10 mouse cellular contexts compared by ENCODE assay signal in the genomic region with DNA sequence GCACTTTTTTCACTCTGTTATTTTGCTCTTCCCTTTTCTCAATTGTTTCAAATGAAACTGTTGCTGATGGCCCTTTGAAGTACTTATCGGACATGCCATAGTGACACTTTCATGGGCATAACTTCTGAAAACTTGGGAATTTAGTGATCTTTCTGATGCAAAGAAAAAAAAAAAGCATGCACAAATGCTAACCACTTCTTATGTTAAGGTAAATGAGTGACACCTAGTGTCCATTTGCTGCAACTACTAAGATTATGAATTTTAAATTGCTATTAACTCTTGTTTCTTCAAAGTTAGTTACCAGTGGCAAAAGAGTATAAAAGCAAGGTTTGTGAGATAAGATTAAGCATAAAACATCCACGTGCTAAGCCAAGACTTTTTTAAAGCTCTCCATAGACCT. TPM values are rescaled to one million over a fixed set of nuclear protein-coding genes. Genes with fewer than 3 reads are reported as not detected.
DNase-seq lines count a peak whose midpoint lies in the region; ATAC-seq and TF ChIP-seq lines count a peak whose summit lies in the region.
"Had no signal": no experiment of that assay in that cellular context is flagged by ENCODE, and none has a peak within 500 bp of the region (broad histone marks: within the 10 kb centered on the region; RNA-seq: fewer than 3 reads in every experiment).

No protein-coding gene starts in this region.

- TF ChIP-seq CTCF in E14TG2a.4 (conservative IDR thresholded peaks at IDR 0.05; ENCODE audit: low read length) = peak; percentile 46

- no peaks in the 10 kb centered on the region for H3K27me3 ChIP-seq in E14TG2a.4 (ENCODE audit: insufficient read depth, low read length)
- H3K27me3 ChIP-seq: forebrain, embryonic 13.5 days; limb, embryonic 15.5 days; neural tube, embryonic 13.5 days had no signal

- no peak for ATAC-seq in erythroid progenitor cell, adult 5-6 weeks (replicated peaks; ENCODE audit: low FRiP score, poor library complexity, severe bottlenecking)
- ATAC-seq: forebrain, embryonic 13.5 days had no signal

- no peaks in the 10 kb centered on the region for H3K4me1 ChIP-seq in E14TG2a.4 (replicated peaks; ENCODE audit: low read depth, low read length)
- H3K4me1 ChIP-seq: forebrain, embryonic 13.5 days; limb, embryonic 15.5 days; neural tube, embryonic 13.5 days had no signal

- no peak overlapping the region for H3K4me3 ChIP-seq in E14TG2a.4 (replicated peaks; ENCODE audit: low read length)
- H3K4me3 ChIP-seq: forebrain, embryonic 13.5 days; limb, embryonic 15.5 days; neural tube, embryonic 13.5 days had no signal

- peak; percentile 26 for DNase-seq in layer of hippocampus, adult 9-10 months (ENCODE audit: low spot score)
- DNase-seq in layer of hippocampus, adult 8-10 months (ENCODE audit: low spot score in 2 of 2) = no peak
- peak; percentile 68 for DNase-seq in NIH3T3 (ENCODE audit: low read depth)
- DNase-seq in hindlimb bud, embryonic 11.5 days (ENCODE audit: extremely low spot score, low read depth, low spot score) = peak; percentile 16
- DNase-seq in kidney, postnatal 10 days = no peak

- no peaks in the 10 kb centered on the region for H3K36me3 ChIP-seq in E14TG2a.4 (ENCODE audit: insufficient read depth, low read length)
- H3K36me3 ChIP-seq: limb, embryonic 15.5 days; neural tube, embryonic 13.5 days had no signal

- no peaks in the 10 kb centered on the region for H3K9me3 ChIP-seq in E14TG2a.4 (ENCODE audit: low read length)
- H3K9me3 ChIP-seq: forebrain, embryonic 13.5 days; limb, embryonic 15.5 days; neural tube, embryonic 13.5 days had no signal

RNA-seq across cellular contexts. Expression of a gene that starts 24.4 kb away (rescaled TPM):
- total RNA-seq in layer of hippocampus, adult 8-10 months (2022) = not detected
- total RNA-seq in erythroid progenitor cell, adult 5-6 weeks (2015; ENCODE audit: low replicate concordance) = not detected in 2 replicates
- total RNA-seq in erythroid progenitor cell, adult 5-6 weeks (2017; ENCODE audit: low replicate concordance) = not detected in 2 replicates

RNA-seq across cellular contexts. Expression of a gene that starts 35.4 kb away (rescaled TPM):
- total RNA-seq in layer of hippocampus, adult 8-10 months (2022) = 10 to 100 TPM; 61.3 to 99.4 (median 76.7) TPM
- 0.42 and 4.3 TPM in 2 replicates for total RNA-seq in erythroid progenitor cell, adult 5-6 weeks (2015; ENCODE audit: low replicate concordance)
- total RNA-seq in erythroid progenitor cell, adult 5-6 weeks (2017; ENCODE audit: low replicate concordance) = not detected in 2 replicates

RNA-seq across cellular contexts. Expression of a gene that starts 42.4 kb away (rescaled TPM):
- total RNA-seq in layer of hippocampus, adult 8-10 months (2022) = not detected
- total RNA-seq in erythroid progenitor cell, adult 5-6 weeks (2015; ENCODE audit: low replicate concordance) = not detected in 2 replicates
- not detected in 2 replicates for total RNA-seq in erythroid progenitor cell, adult 5-6 weeks (2017; ENCODE audit: low replicate concordance)

Comparison
In these comparisons a context has a peak if more than half of its experiments do, and no peak if none do; other contexts are left out.
1. DNase-seq: peak in layer of hippocampus, adult 9-10 months (single experiment), NIH3T3 (single experiment) and hindlimb bud, embryonic 11.5 days (single experiment); none in layer of hippocampus, adult 8-10 months (0 of 2) and kidney, postnatal 10 days (single experiment).
2. RNA of a gene that starts 35.4 kb away (total RNA-seq): 61.3 to 99.4 TPM in layer of hippocampus, adult 8-10 months; 0.42 to 4.3 TPM in erythroid progenitor cell, adult 5-6 weeks; every median in the first group is over 10 times any median in the second.